Mouse (Mus musculus): ENCODE results near the gene Pak3. TPM values are rescaled to one million over a fixed set of nuclear protein-coding genes. Genes with fewer than 3 reads are reported as not detected.

The Pak3 gene
- total RNA-seq, 2 experiments from 2014 or later = 192 to 208 TPM

- intact Hi-C loops (cut with DNase I) = no loop called here
Observed at GRCm38 (mm10) chrX:143655177-143655492, 136.7 kb downstream of the Pak3 start.

GRCm38 (mm10) chrX:143664221-143665150 lies 146.1 kb downstream of the Pak3 start:
- DNase-seq = peak; percentile 41
- intact Hi-C loops (cut with DNase I) = loop anchor here (5.0 to 10.0 kb wide), 3 partner anchors 142 to 840 kb away; no protein-coding TSS in a partner anchor

More at GRCm38 (mm10) chrX:143655177-143655492, 136.7 kb downstream of the Pak3 start:
- no peak for DNase-seq

GRCm38 (mm10) chrX:143665771-143666170 lies 147.4 kb downstream of the Pak3 start:
- intact Hi-C loops (cut with DNase I) = loop anchor here (5.0 to 10.0 kb wide), 3 partner anchors 143 to 841 kb away; no protein-coding TSS in a partner anchor

GRCm38 (mm10) chrX:143666991-143667390 lies 148.6 kb downstream of the Pak3 start:
- peak; percentile 4 for DNase-seq
- intact Hi-C loops (cut with DNase I) = loop anchor here (5.0 to 10.0 kb wide), 3 partner anchors 145 to 842 kb away; no protein-coding TSS in a partner anchor

More at GRCm38 (mm10) chrX:143665771-143666170, 147.4 kb downstream of the Pak3 start:
- DNase-seq = no peak

- intact Hi-C loops (cut with DNase I) = loop anchor here (5.0 to 10.0 kb wide), 3 partner anchors 146 to 843 kb away; no protein-coding TSS in a partner anchor
- peak; percentile 40 for DNase-seq
Observed at GRCm38 (mm10) chrX:143668242-143668641, 149.9 kb downstream of the Pak3 start.

GRCm38 (mm10) chrX:143678566-143678965 lies 160.2 kb downstream of the Pak3 start:
- intact Hi-C loops (cut with DNase I) = no loop called here
- DNase-seq = no peak

- intact Hi-C loops (cut with DNase I) = no loop called here
- DNase-seq = no peak
Observed at GRCm38 (mm10) chrX:143722250-143722649, 203.9 kb downstream of the Pak3 start.

GRCm38 (mm10) chrX:143725411-143725810 lies 207.0 kb downstream of the Pak3 start:
- intact Hi-C loops (cut with DNase I) = no loop called here
- DNase-seq = no peak

GRCm38 (mm10) chrX:143736035-143736434 lies 217.6 kb downstream of the Pak3 start:
- peak; percentile 17 for DNase-seq
- intact Hi-C loops (cut with DNase I) = loop anchor here (5.0 kb wide), 1 partner anchor 261 kb away; no protein-coding TSS in a partner anchor

- intact Hi-C loops (cut with DNase I) = loop anchor here (5.0 kb wide), 1 partner anchor 258 kb away; no protein-coding TSS in a partner anchor
- peak; percentile 31 for DNase-seq
Observed at GRCm38 (mm10) chrX:143739171-143739570, 220.8 kb downstream of the Pak3 start.

GRCm38 (mm10) chrX:143762556-143762955 lies 244.2 kb downstream of the Pak3 start:
- no peak for DNase-seq
- intact Hi-C loops (cut with DNase I) = no loop called here

GRCm38 (mm10) chrX:143815948-143816347 lies 297.6 kb downstream of the Pak3 start:
- no peak for DNase-seq
- intact Hi-C loops (cut with DNase I) = no loop called here

- intact Hi-C loops (cut with DNase I) = no loop called here
- no peak for DNase-seq
Observed at GRCm38 (mm10) chrX:143818961-143819360, 300.6 kb downstream of the Pak3 start.

GRCm38 (mm10) chrX:143826521-143826920 lies 308.1 kb downstream of the Pak3 start:
- no peak for DNase-seq
- intact Hi-C loops (cut with DNase I) = no loop called here

- DNase-seq = no peak
Observed at GRCm38 (mm10) chrX:143827212-143827611, 308.8 kb downstream of the Pak3 start, which contains the start of gene Capn6. Gene Capn6, minus strand, starts transcription at chrX:143827414.

GRCm38 (mm10) chrX:143846637-143847036 lies 328.2 kb downstream of the Pak3 start:
- DNase-seq = no peak
- intact Hi-C loops (cut with DNase I) = no loop called here

More at GRCm38 (mm10) chrX:143827212-143827611, 308.8 kb downstream of the Pak3 start, which contains the start of gene Capn6:
- intact Hi-C loops (cut with DNase I) = no loop called here

Small RNAs within 50 kb of the gene (microRNA-seq; reads per million reads assigned to microRNA genes)
- gene Gm47298 = not detected

Other genes starting within 250 kb of the Pak3 start
- gene Chrdl1, start 124.3 kb upstream of the Pak3 start, total RNA-seq (2021) = 1 to 10 TPM; 9.2 to 9.5 TPM